Comparison of ENCODE assay signal across 18 mouse cellular contexts in the genomic region with DNA sequence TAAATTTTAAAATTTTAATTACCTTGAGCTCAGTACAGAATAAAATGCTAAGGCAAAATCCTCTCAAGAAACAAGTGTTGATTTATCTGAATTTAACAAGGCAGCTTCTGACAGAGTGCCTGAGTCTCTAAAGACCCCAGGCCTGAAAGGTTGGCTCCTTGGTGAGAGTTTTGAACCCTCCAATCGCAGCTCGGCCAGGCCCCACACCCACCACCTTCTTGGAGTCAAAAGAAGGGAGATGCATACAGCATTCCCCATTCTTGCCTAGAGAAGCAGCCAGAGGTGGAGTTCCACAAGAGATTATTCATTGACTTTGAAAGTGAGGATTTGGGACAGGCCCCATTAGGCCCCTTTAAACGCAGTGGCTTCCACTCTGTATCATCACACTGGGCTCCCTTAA.
"Had no signal": no experiment of that assay in that cellular context is flagged by ENCODE, and none has a peak within 500 bp of the region (broad histone marks: within the 10 kb centered on the region; RNA-seq: fewer than 3 reads in every experiment).

No protein-coding gene starts in this region.

- H3K4me1 ChIP-seq: midbrain, embryonic 13.5 days; neural tube, embryonic 15.5 days had no signal

- H3K27me3 ChIP-seq: midbrain, embryonic 13.5 days; neural tube, embryonic 13.5 days; neural tube, embryonic 15.5 days had no signal

- H3K4me3 ChIP-seq: midbrain, embryonic 10.5 days; midbrain, embryonic 13.5 days; myocyte; neural tube, embryonic 13.5 days; neural tube, embryonic 15.5 days had no signal

- H3K9me3 ChIP-seq: midbrain, embryonic 10.5 days; midbrain, embryonic 13.5 days; neural tube, embryonic 13.5 days; neural tube, embryonic 15.5 days had no signal

- H3K36me3 ChIP-seq: midbrain, embryonic 10.5 days; midbrain, embryonic 13.5 days; neural tube, embryonic 13.5 days; neural tube, embryonic 15.5 days had no signal

- DNase-seq: lung, adult 18-20 months; lung, embryonic 14.5 days; lung, postnatal 10 days; lung, postnatal 4 days; retina, postnatal 1 day; right cerebral cortex, adult 18-20 months; right cerebral cortex, postnatal 25 days; right cerebral cortex, postnatal 4 days; spleen, adult 18-20 months; thymus, adult 18-20 months; thymus, postnatal 14 days; thymus, postnatal 36 days had no signal

- H3K9ac ChIP-seq: lung, embryonic 14.5 days; midbrain, embryonic 13.5 days; neural tube, embryonic 13.5 days; neural tube, embryonic 15.5 days had no signal

- H3K27ac ChIP-seq: midbrain, embryonic 10.5 days; midbrain, embryonic 13.5 days; neural tube, embryonic 13.5 days; neural tube, embryonic 15.5 days had no signal

- ATAC-seq: midbrain, embryonic 13.5 days; midbrain, embryonic 16.5 days had no signal

- H3K4me2 ChIP-seq: lung, embryonic 14.5 days; midbrain, embryonic 13.5 days; neural tube, embryonic 13.5 days; neural tube, embryonic 15.5 days had no signal
